Mouse (Mus musculus) cerebellum, adult 2 months (tissue): Measurements from ENCODE around the gene Pou5f1.
"Not testable (repeated sequence)": the region's sequence is repeated elsewhere in the genome, so short reads cannot be mapped to it uniquely, and the experiment has no call there.

Source experiments
- CTCF ChIP-seq: fragments of 200-500 bp; IDR thresholded peaks from 2 replicates; pipeline ENCODE4 v1.5.1; 2011; ENCODE audit warnings: low read depth, mild to moderate bottlenecking, control low read depth, low read length, moderate library complexity, borderline replicate concordance; ENCODE audit not compliant: insufficient read depth
- POLR2A ChIP-seq: fragments of 200-500 bp; IDR thresholded peaks from 2 replicates; pipeline ENCODE4 v1.6.1; 2011; ENCODE audit warnings: low read length, control low read depth, borderline replicate concordance; ENCODE audit not compliant: insufficient read depth

GRCm38 (mm10) chr17:35458247-35458646 lies 47.6 kb upstream of the Pou5f1 start:
- TF ChIP-seq POLR2A, CTCF: not testable (repeated sequence)
